Mouse (Mus musculus) limb, embryonic 12.5 days (tissue): ENCODE measurements around the gene St6galnac6. TPM values are rescaled to one million over a fixed set of nuclear protein-coding genes. Genes with fewer than 3 reads are reported as not detected.

ENCODE experiments used
- ATAC-seq: fragments of 200-750 bp; cut with Nextera tagmentation; 2 replicates; pipeline ENCODE4 v1.8.0; 2017; ENCODE audit warnings: low read depth, moderate TSS enrichment; ENCODE audit not compliant: insufficient number of reproducible peaks, insufficient read depth, low FRiP score, low TSS enrichment
- H3K27ac ChIP-seq: fragments of 300-500 bp; sonication (generic); 2 replicates; pipeline ENCODE4 v1.5.1; 2016; ENCODE audit warnings: mild to moderate bottlenecking, moderate library complexity
- H3K27me3 ChIP-seq: fragments of 300-500 bp; sonication (generic); 2 replicates; pipeline ENCODE4 v1.6.1; 2016; ENCODE audit warnings: mild to moderate bottlenecking, moderate library complexity
- H3K36me3 ChIP-seq: fragments of 300-500 bp; sonication (generic); 2 replicates; pipeline ENCODE4 v1.6.1; 2016; ENCODE audit warnings: mild to moderate bottlenecking, moderate library complexity
- H3K4me1 ChIP-seq: fragments of 300-500 bp; sonication (generic); replicated peaks from 2 replicates; pipeline ENCODE4 v1.6.1; 2016
- H3K4me2 ChIP-seq: fragments of 300-500 bp; sonication (generic); 2 replicates; pipeline ENCODE4 v1.6.1; 2016; ENCODE audit warnings: mild to moderate bottlenecking, moderate library complexity
- H3K4me3 ChIP-seq: fragments of 300-500 bp; sonication (generic); replicated peaks from 2 replicates; pipeline ENCODE4 v1.5.1; 2016; ENCODE audit warnings: mild to moderate bottlenecking
- H3K9ac ChIP-seq: fragments of 300-500 bp; sonication (generic); replicated peaks from 2 replicates; pipeline ENCODE4 v1.6.1; 2016; ENCODE audit warnings: mild to moderate bottlenecking, moderate library complexity
- H3K9me3 ChIP-seq: fragments of 300-500 bp; sonication (generic); 2 replicates; pipeline ENCODE4 v1.6.1; 2016; ENCODE audit warnings: mild to moderate bottlenecking, moderate library complexity
- WGBS: fragments of 180-500 bp; shearing (Covaris S2); methylation state at CpG from one replicate; pipeline ENCODE4 v1.1.7; 2016; 5-methylcytosine and 5-hydroxymethylcytosine counted together
- polyA plus RNA-seq: library from polyadenylated mRNA; unstranded; fragments of >200 nt; fragmentation: Nextera tagmentation; extraction: Ambion mirVana; gene quantifications from 2 replicates; pipeline ENCODE4 v1.2.1, GENCODE M21; 2016

The St6galnac6 gene
- polyA plus RNA-seq, 1 experiment from 2014 or later, result 23.4 TPM

DNA sequence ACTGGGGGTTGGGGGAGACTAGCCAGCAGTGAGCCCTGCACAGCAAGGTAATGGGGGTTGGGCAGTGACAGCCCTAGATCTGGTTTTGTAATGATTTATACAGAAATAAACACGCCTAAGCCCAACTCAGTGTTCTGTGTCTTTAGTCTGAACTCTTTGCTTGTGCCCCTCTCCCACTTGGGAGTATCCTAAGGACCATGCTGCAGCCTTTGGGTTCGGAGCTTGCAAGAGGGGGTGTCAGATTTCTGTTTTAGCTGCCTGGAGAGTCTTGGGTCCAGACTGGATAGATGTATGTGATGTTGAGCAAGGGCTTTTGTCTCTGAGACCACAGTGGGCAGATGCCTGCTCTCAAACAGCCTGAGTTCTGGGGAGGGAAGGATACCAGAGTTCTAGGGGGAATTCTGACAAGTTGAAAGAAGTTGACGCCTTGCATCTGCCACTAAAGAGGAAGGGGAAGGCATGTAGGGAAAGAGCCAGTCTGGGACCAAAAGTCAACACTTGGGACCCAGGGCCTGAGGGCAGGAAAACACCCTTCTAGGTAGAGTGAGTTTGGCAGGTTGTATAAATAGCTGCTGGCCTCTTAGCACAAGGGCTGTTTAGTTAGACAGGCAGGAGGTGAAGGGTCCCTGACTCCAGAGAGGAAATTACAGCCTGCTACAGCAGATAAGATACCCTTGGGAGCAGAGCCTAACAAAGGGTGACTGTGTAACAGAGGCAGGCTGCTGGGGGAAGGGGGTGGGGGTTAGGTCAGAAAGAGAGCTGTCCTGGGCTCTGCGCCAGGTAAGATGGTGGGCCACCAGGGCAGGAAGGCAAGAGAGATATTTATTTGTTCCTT, 21.4 kb downstream of the St6galnac6 start:
- Histone ChIP-seq H3K9ac (no peak overlapping the region; the same call in 1 of the 2 replicates), H3K36me3 (peaks cover 31% of the 10 kb centered on the region), H3K27me3 (no peaks in the 10 kb centered on the region), H3K27ac (peak overlapping the region; percentile 95), H3K4me3 (no peak overlapping the region), H3K4me2 (peak overlapping the region; percentile 38), H3K9me3 (no peaks in the 10 kb centered on the region; the same call in 1 of the 2 replicates), H3K4me1 (peaks cover 65% of the 10 kb centered on the region)
- WGBS, result 19% methylated on average over 4 of the region's 4 CpGs
- ATAC-seq, result peak; percentile 64

DNA sequence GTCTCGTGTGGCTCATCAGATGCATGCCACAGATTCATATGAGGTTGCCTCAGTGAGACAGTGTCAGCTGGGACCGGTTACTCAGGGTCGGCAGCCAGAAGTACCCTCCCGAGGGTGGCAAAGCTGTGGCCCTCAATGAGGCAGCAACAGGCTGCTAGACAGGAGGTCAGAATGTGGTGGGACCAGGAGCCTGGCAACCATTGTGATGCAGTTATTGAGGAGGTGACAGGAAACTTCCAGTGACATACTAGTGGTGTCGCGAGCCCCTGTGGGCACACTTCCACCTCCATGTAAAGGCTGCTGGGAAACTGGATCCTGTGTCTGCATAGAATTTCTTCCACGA, 22.0 kb downstream of the St6galnac6 start, which contains the start of gene Ak1:
TSS of gene Ak1 (plus strand) at position 242 of the 343 bp plus-strand sequence.
- Histone ChIP-seq H3K9ac (no peak within 1 kb of the TSS; the same call in 1 of the 2 replicates), H3K4me1 (peaks cover 71% of the 10 kb centered on the region), H3K27me3 (no peaks in the 10 kb centered on the region), H3K36me3 (peaks cover 27% of the 10 kb centered on the region), H3K4me3 (no peak within 1 kb of the TSS), H3K4me2 (peak within 1 kb of the TSS; percentile 38), H3K27ac (peak within 1 kb of the TSS; percentile 95), H3K9me3 (no peaks in the 10 kb centered on the region; the same call in 1 of the 2 replicates)
- no peak for ATAC-seq
- 31% methylated on average over 7 of the region's 7 CpGs for WGBS

GRCm38 (mm10) chr2:32624111-32624748, 24.7 kb downstream of the St6galnac6 start:
- H3K27me3 ChIP-seq, result no peaks in the 10 kb centered on the region
- no peak for ATAC-seq
- no peaks in the 10 kb centered on the region; the same call in 1 of the 2 replicates for H3K9me3 ChIP-seq

DNA sequence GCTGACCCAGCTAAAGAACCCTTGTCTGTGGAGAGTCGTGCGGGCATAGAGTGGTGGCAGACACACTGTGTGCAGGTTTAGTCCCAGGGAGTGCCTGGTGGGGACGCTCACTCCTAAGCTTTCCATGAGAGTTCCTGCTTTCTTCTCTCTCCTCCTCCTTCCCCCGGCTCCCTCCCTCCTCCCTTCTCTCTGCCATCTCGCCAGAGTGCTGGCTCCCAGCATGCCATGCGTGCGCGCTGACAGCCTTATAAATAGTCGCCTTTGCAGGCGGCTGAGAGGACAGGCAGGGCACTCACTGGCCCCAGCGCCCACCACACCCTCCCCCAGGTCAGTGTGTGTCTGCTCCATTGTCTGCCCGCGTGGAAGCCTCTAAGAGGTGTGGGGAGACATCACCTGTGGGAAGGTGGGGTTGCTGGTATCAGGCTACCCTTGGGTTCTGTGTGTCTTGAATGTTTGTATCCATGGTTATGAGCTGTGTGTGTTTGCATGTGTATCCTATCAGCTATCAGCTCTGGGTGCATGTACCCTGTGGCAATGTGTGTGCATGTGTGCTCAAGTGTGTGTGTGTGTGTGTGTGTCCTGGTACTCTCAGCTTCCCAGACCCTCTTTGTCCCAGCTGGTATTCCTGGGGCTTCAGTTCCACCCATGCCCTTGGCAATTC, 25.8 kb downstream of the St6galnac6 start:
- WGBS, result 3% methylated on average over 13 of the region's 13 CpGs

More at GRCm38 (mm10) chr2:32624111-32624748, 24.7 kb downstream of the St6galnac6 start:
- 73% methylated on average over 5 of the region's 5 CpGs for WGBS
- H3K9ac ChIP-seq, result no peak overlapping the region
- peaks cover 1% of the 10 kb centered on the region for H3K36me3 ChIP-seq
- no peak overlapping the region for H3K4me3 ChIP-seq
- H3K4me2 ChIP-seq, result no peak overlapping the region
- H3K27ac ChIP-seq, result peak overlapping the region; percentile 88
- H3K4me1 ChIP-seq, result peaks cover 85% of the 10 kb centered on the region

DNA sequence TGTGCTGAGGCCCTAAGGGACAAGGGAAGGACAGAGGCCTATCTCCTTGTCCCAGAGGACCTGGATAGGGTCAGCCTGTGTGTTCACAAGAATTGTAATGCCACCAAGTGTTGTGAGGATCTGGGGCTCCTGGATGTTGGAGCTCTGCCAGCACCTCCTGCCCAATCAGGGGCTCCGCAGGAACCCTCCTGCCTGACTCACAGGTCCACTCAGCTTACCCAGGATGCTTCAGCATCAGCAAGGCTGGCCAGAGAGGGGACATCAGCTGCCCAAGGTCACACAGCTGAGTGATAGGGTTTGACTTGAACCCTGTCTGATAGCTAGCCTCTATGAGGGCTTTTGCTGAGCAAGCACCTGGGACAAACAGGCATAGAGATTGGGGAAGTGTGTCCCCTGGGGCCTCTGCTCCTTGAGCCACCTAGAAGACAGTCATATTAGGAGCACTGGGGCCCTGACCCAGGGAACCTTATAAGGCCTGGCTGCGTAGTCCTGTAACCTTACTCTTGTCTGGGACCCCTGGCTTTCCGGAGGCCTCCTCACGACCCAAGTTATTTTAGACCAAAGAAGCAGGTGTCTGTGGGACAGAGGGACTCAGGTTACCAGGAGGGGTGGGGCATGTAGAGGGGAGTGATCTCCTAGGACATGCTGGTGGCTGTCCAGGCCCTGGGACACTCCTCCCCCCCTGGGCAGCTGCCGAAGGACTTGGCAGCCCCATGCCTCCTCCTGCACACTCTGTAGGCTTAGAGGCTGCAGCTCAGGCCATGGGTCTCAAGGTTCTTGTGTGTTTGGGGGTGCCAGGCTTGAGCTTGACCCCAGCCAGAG, 26.6 kb downstream of the St6galnac6 start:
- ATAC-seq, result 0 out of 2 replicates have a peak, but pooled peaks have one; percentile 16
- Histone ChIP-seq H3K4me3 (peak overlapping the region; percentile 30), H3K27me3 (no peaks in the 10 kb centered on the region), H3K36me3 (no peaks in the 10 kb centered on the region), H3K9ac (peak overlapping the region; percentile 47; the same call in 1 of the 2 replicates), H3K4me1 (peaks cover 71% of the 10 kb centered on the region), H3K27ac (peak overlapping the region; percentile 88), H3K9me3 (no peaks in the 10 kb centered on the region; the same call in 1 of the 2 replicates), H3K4me2 (peak overlapping the region; percentile 56)
- 29% methylated on average over 5 of the region's 5 CpGs for WGBS

More for the DNA sequence above, 25.8 kb downstream of the St6galnac6 start:
- ATAC-seq, result no peak
- peak overlapping the region; percentile 56 for H3K4me2 ChIP-seq
- peak overlapping the region; percentile 30 for H3K4me3 ChIP-seq
- H3K27me3 ChIP-seq, result no peaks in the 10 kb centered on the region
- H3K9ac ChIP-seq, result peak overlapping the region; percentile 47
- no peaks in the 10 kb centered on the region for H3K36me3 ChIP-seq
- H3K27ac ChIP-seq, result peak overlapping the region; percentile 88
- no peaks in the 10 kb centered on the region; the same call in 1 of the 2 replicates for H3K9me3 ChIP-seq
- peaks cover 78% of the 10 kb centered on the region for H3K4me1 ChIP-seq

DNA sequence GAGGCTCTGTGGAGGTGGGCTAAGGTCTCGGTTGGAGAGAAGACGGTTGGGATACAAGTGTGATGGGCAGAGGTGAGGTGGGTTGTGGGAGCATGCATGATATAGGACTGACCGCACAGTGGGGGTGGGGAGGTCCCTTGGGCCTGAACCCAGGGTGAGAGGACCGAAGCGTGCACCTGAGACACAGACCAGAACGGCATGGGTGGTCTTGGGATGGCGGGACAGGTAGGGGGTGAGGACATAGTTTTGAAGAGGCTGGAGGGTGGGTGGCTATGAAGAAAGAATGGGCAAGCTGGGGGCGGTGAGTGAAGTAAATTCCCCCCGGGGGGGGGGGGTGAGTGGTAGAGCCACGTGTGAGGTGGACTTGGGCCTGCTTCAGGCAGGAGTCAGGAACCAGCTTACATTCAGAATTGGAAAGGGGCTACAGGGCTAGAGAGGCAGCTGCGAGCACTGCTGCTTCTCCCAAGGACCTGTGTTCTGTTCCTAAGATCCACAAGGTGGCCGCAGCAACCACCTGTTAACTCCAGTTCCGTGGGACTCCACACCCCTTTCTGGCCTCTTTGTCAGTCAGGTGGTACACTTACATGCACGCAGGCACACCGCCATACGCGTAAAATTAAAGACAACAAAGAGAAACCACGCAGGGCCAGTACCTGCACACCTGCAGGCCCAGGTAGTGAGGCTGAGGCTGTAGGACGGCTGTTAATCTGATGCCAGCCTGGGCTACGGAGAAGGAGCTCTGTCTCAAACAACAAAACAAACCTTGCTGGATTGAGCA, 27.9 kb downstream of the St6galnac6 start:
- H3K4me1 ChIP-seq, result peaks cover 58% of the 10 kb centered on the region
- no peak for ATAC-seq
- peak overlapping the region; percentile 18; the same call in 1 of the 2 replicates for H3K9ac ChIP-seq
- no peaks in the 10 kb centered on the region for H3K36me3 ChIP-seq
- no peaks in the 10 kb centered on the region for H3K9me3 ChIP-seq
- no peaks in the 10 kb centered on the region for H3K27me3 ChIP-seq
- H3K27ac ChIP-seq, result 0 out of 2 replicates have a peak overlapping the region, but pooled peaks have one; percentile 7
- no peak overlapping the region for H3K4me3 ChIP-seq
- WGBS, result 58% methylated on average over 20 of the region's 20 CpGs
- H3K4me2 ChIP-seq, result peak overlapping the region; percentile 56; the same call in 1 of the 2 replicates

- Histone ChIP-seq H3K4me3 (no peak overlapping the region), H3K9me3 (no peaks in the 10 kb centered on the region), H3K4me1 (peaks cover 58% of the 10 kb centered on the region), H3K4me2 (no peak overlapping the region), H3K27ac (peak overlapping the region; percentile 62; the same call in 1 of the 2 replicates), H3K36me3 (no peaks in the 10 kb centered on the region), H3K9ac (peak overlapping the region; percentile 18; the same call in 1 of the 2 replicates), H3K27me3 (no peaks in the 10 kb centered on the region)
- ATAC-seq, result no peak
- WGBS, result 59% methylated on average over 4 of the region's 4 CpGs
These were observed 28.6 kb downstream of the St6galnac6 start for GRCm38 (mm10) chr2:32628044-32628550.

GRCm38 (mm10) chr2:32628729-32629128, 29.2 kb downstream of the St6galnac6 start:
- H3K9ac ChIP-seq, result no peak overlapping the region
- peak overlapping the region; percentile 62; the same call in 1 of the 2 replicates for H3K27ac ChIP-seq
- H3K36me3 ChIP-seq, result no peaks in the 10 kb centered on the region; the same call in 1 of the 2 replicates
- H3K4me2 ChIP-seq, result peak overlapping the region; percentile 7; the same call in 1 of the 2 replicates
- no peak for ATAC-seq
- no peak overlapping the region for H3K4me3 ChIP-seq
- H3K27me3 ChIP-seq, result no peaks in the 10 kb centered on the region
- H3K9me3 ChIP-seq, result no peaks in the 10 kb centered on the region
- 49% methylated on average over 5 of the region's 5 CpGs for WGBS
- H3K4me1 ChIP-seq, result peaks cover 58% of the 10 kb centered on the region

DNA sequence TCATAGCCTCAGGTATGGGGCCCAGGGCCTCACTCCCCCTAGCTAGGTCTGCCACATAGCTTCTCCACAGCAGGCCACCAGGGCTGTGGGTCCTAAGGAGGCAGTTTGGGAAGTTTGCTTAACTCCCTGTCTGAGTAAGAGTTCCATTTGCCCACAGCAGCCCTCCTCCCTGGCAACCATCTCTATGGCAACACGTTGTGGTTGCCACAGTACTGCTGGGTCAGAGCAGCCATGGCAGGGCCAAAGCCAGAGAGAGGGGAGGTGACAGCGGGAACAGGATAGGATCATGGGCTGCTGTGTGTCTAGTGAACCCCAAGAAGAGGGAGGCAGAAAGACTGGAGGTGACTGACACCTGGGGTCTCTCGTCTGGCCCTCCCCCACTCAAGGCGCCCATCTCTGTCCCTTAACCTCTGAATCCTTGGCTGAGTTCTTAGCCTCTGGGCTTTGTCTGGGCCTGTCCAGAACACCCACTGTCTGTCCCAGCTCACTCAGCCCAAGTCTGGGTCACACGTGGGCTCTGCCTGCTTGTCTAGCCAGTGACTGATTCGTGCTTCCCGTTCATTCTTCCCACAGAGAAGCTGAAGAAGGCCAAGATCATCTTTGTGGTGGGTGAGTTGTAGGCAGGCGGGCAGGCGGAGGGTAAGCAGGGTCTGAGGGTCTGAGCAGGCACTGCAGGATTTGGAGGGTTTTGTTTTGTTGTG, 29.9 kb downstream of the St6galnac6 start:
- no peaks in the 10 kb centered on the region for H3K9me3 ChIP-seq
- H3K4me2 ChIP-seq, result peak overlapping the region; percentile 7; the same call in 1 of the 2 replicates
- peak overlapping the region; percentile 62 for H3K27ac ChIP-seq
- H3K4me3 ChIP-seq, result no peak overlapping the region
- ATAC-seq, result 0 out of 2 replicates have a peak, but pooled peaks have one; percentile 1
- H3K4me1 ChIP-seq, result peaks cover 52% of the 10 kb centered on the region
- no peaks in the 10 kb centered on the region for H3K27me3 ChIP-seq
- H3K9ac ChIP-seq, result peak overlapping the region; percentile 35; the same call in 1 of the 2 replicates
- WGBS, result 48% methylated on average over 9 of the region's 9 CpGs
- no peaks in the 10 kb centered on the region; the same call in 1 of the 2 replicates for H3K36me3 ChIP-seq
